Mouse (Mus musculus): ENCODE data around the gene Sdr9c7. TPM values are rescaled to one million over a fixed set of nuclear protein-coding genes. Genes with fewer than 3 reads are reported as not detected.

The Sdr9c7 gene
- polyA plus RNA-seq, 2 experiments from 2014 or later = not detected

Other genes with a start within 250 kb of the Sdr9c7 start
- 1 to 10 TPM; 2.5 to 4.0 TPM for gene Nemp1, start 231.6 kb upstream of the Sdr9c7 start, polyA plus RNA-seq (2017; shearing (Covaris generic))
- gene Nab2, start 229.9 kb upstream of the Sdr9c7 start, polyA plus RNA-seq (2017; shearing (Covaris generic)) = 10 to 100 TPM in 1 of 2 experiments, 1 to 10 TPM in 1; 8.9 to 10.8 TPM
- not detected for gene Myo1a, start 193.3 kb upstream of the Sdr9c7 start, polyA plus RNA-seq (2017; shearing (Covaris generic))
- gene Tac2, start 174.0 kb upstream of the Sdr9c7 start, polyA plus RNA-seq (2017; shearing (Covaris generic)) = not detected
- gene Zbtb39, start 159.0 kb upstream of the Sdr9c7 start, polyA plus RNA-seq (2017; shearing (Covaris generic)) = under 1 TPM; 0.57 to 0.81 TPM
- under 1 TPM in 1 of 2 experiments, not detected in 1; 0.29 TPM for gene Gpr182, start 146.8 kb upstream of the Sdr9c7 start, polyA plus RNA-seq (2017; shearing (Covaris generic))
- under 1 TPM in 1 of 2 experiments, not detected in 1; 0.27 TPM for gene Rdh1, start 138.8 kb upstream of the Sdr9c7 start, polyA plus RNA-seq (2017; shearing (Covaris generic))
- gene Rdh16f1, start 138.7 kb upstream of the Sdr9c7 start, polyA plus RNA-seq (2017; shearing (Covaris generic)) = under 1 TPM in 1 of 2 experiments, not detected in 1; 0.40 TPM
- gene Rdh9, start 122.1 kb upstream of the Sdr9c7 start, polyA plus RNA-seq (2017; shearing (Covaris generic)) = 1 to 10 TPM in 1 of 2 experiments, not detected in 1; 1.5 TPM
- not detected for gene Rdh16, start 97.4 kb upstream of the Sdr9c7 start, polyA plus RNA-seq (2017; shearing (Covaris generic))
- not detected for gene Rdh19, start 48.6 kb upstream of the Sdr9c7 start, polyA plus RNA-seq (2017; shearing (Covaris generic))
- not detected for gene Rdh16f2, start 32.0 kb upstream of the Sdr9c7 start, polyA plus RNA-seq (2017; shearing (Covaris generic))
- gene Rdh7, start 9.7 kb upstream of the Sdr9c7 start, polyA plus RNA-seq (2017; shearing (Covaris generic)) = not detected
- not detected for gene Hsd17b6, start 109.1 kb downstream of the Sdr9c7 start, polyA plus RNA-seq (2017; shearing (Covaris generic))
- gene Prim1, start 116.7 kb downstream of the Sdr9c7 start, polyA plus RNA-seq (2017; shearing (Covaris generic)) = 10 to 100 TPM; 18.9 to 20.2 TPM
- 100 to 1,000 TPM; 957 to 1,000 TPM for gene Naca, start 137.1 kb downstream of the Sdr9c7 start, polyA plus RNA-seq (2017; shearing (Covaris generic))
- gene Ptges3, start 160.4 kb downstream of the Sdr9c7 start, polyA plus RNA-seq (2017; shearing (Covaris generic)) = 100 to 1,000 TPM; 234 to 353 TPM
- gene Atp5b, start 184.8 kb downstream of the Sdr9c7 start, polyA plus RNA-seq (2017; shearing (Covaris generic)) = 100 to 1,000 TPM; 455 to 512 TPM
- gene Baz2a, start 193.1 kb downstream of the Sdr9c7 start, polyA plus RNA-seq (2017; shearing (Covaris generic)) = 10 to 100 TPM; 50.9 to 75.4 TPM